Mouse (Mus musculus): Measurements from ENCODE around the gene Tgtp1.
"Not testable (repeated sequence)": the region's sequence is repeated elsewhere in the genome, so short reads cannot be mapped to it uniquely, and the experiment has no call there.

Gene Tgtp1

GRCm38 (mm10) chr11:48994018-48994417 is at the start of gene Tgtp1:
Tgtp1 (minus strand) TSS chr11:48994172.
- not testable (repeated sequence) for DNase-seq

- DNase-seq, result not testable (repeated sequence)
Observed at GRCm38 (mm10) chr11:49012074-49012473, 18.1 kb upstream of the Tgtp1 start.

GRCm38 (mm10) chr11:49006785-49007184 is 12.8 kb upstream of the Tgtp1 start:
- not testable (repeated sequence) for DNase-seq

- DNase-seq, result not testable (repeated sequence)
Observed at GRCm38 (mm10) chr11:49006317-49006716, 12.3 kb upstream of the Tgtp1 start.

GRCm38 (mm10) chr11:49000411-49000810 is 6.4 kb upstream of the Tgtp1 start:
- not testable (repeated sequence) for DNase-seq

GRCm38 (mm10) chr11:48993296-48993695 is 676 bp downstream of the Tgtp1 start:
- DNase-seq, result not testable (repeated sequence)

GRCm38 (mm10) chr11:48991740-48992520 is 2.0 kb downstream of the Tgtp1 start, which contains the start of gene Gm12185:
Gm12185 (minus strand) TSS chr11:48992226.
- not testable (repeated sequence) for DNase-seq

GRCm38 (mm10) chr11:48989981-48990380 is 4.0 kb downstream of the Tgtp1 start:
- DNase-seq, result not testable (repeated sequence)

- DNase-seq, result not testable (repeated sequence)
Observed at GRCm38 (mm10) chr11:48988219-48988618, 5.8 kb downstream of the Tgtp1 start.

GRCm38 (mm10) chr11:48982848-48983247 is 11.1 kb downstream of the Tgtp1 start:
- DNase-seq, result not testable (repeated sequence)

GRCm38 (mm10) chr11:48980052-48980451 is 13.9 kb downstream of the Tgtp1 start:
- not testable (repeated sequence) for DNase-seq

- not testable (repeated sequence) for DNase-seq
Observed at GRCm38 (mm10) chr11:48979251-48979650, 14.7 kb downstream of the Tgtp1 start, which contains the start of gene 9930111J21Rik1. 9930111J21Rik1 (minus strand) TSS chr11:48979398.

GRCm38 (mm10) chr11:48978240-48978939 is 15.6 kb downstream of the Tgtp1 start, which contains the start of gene Olfr56:
Olfr56 (plus strand) TSS chr11:48978889.
- DNase-seq, result not testable (repeated sequence)

- not testable (repeated sequence) for DNase-seq
Observed at GRCm38 (mm10) chr11:48974686-48975085, 19.3 kb downstream of the Tgtp1 start.

- not testable (repeated sequence) for DNase-seq
Observed at GRCm38 (mm10) chr11:48946090-48946489, 47.9 kb downstream of the Tgtp1 start, which contains the start of gene Psme2b. Psme2b (minus strand) TSS chr11:48946190.

- not testable (repeated sequence) for DNase-seq
Observed at GRCm38 (mm10) chr11:48939286-48939685, 54.7 kb downstream of the Tgtp1 start.

Measured in right cerebral cortex, adult 18-20 months (tissue).